10 mouse cellular contexts compared by ENCODE assay signal in genomic region chr11:121726625-121727024, GRCm38 (mm10).
"Had no signal": no experiment of that assay in that cellular context is flagged by ENCODE, and none has a peak within 500 bp of the region (broad histone marks: within the 10 kb centered on the region; RNA-seq: fewer than 3 reads in every experiment).

No protein-coding gene starts in this region.

- DNase-seq: kidney, adult 11 months; kidney, adult 8-10 months; kidney, postnatal 14 days; layer of hippocampus, adult 9-11 months; left cerebral cortex, postnatal 4 days; liver, postnatal 0 days; lung, embryonic 14.5 days; midbrain, embryonic 14.5 days; thymus, postnatal 25 days had no signal

- ATAC-seq: liver, postnatal 0 days; lung, postnatal 0 days had no signal
